Mouse (Mus musculus) ES-Bruce4 (cell line): ENCODE results near the gene Mknk1. TPM values are rescaled to one million over a fixed set of nuclear protein-coding genes. Genes with fewer than 3 reads are reported as not detected.

Experiments used
- H3K27ac ChIP-seq: 2 replicates; pipeline ENCODE4 v1.5.1; 2012; ENCODE audit warnings: low read length, inconsistent platforms; ENCODE audit not compliant: insufficient read depth
- H3K27me3 ChIP-seq: 2 replicates; pipeline ENCODE4 v1.6.1; 2012; ENCODE audit warnings: mild to moderate bottlenecking, low read length, inconsistent platforms; ENCODE audit not compliant: control insufficient read depth, poor library complexity, insufficient read depth, severe bottlenecking
- H3K36me3 ChIP-seq: 2 replicates; pipeline ENCODE4 v1.6.1; 2012; ENCODE audit warnings: inconsistent platforms, mild to moderate bottlenecking, low read length, moderate library complexity; ENCODE audit not compliant: control insufficient read depth, poor library complexity, insufficient read depth, severe bottlenecking
- H3K4me1 ChIP-seq: one replicate; pipeline ENCODE4 v1.8.1; 2011; ENCODE audit warnings: low read length; ENCODE audit not compliant: control insufficient read depth, insufficient read depth
- H3K4me3 ChIP-seq: 2 replicates; pipeline ENCODE4 v1.5.1; 2011; ENCODE audit warnings: low read depth, mild to moderate bottlenecking, low read length
- H3K9ac ChIP-seq: 2 replicates; pipeline ENCODE4 v1.6.1; 2012; ENCODE audit warnings: low read depth, mild to moderate bottlenecking, inconsistent platforms; ENCODE audit not compliant: poor library complexity, severe bottlenecking
- H3K9me3 ChIP-seq: replicated peaks from 2 replicates; pipeline ENCODE4 v1.6.1; 2012; ENCODE audit warnings: mild to moderate bottlenecking, low read length, inconsistent platforms; ENCODE audit not compliant: control insufficient read depth, poor library complexity, insufficient read depth, severe bottlenecking
- CTCF ChIP-seq: IDR thresholded peaks from one replicate; pipeline ENCODE4 v1.8.1; 2011; ENCODE audit warnings: low read depth, low read length
- EP300 ChIP-seq: IDR thresholded peaks from 2 replicates; pipeline ENCODE4 v1.6.1; 2011; ENCODE audit warnings: low read depth, low read length; ENCODE audit not compliant: insufficient read depth
- POLR2A ChIP-seq: IDR thresholded peaks from one replicate; pipeline ENCODE4 v1.8.1; 2011; ENCODE audit warnings: low read length; ENCODE audit not compliant: insufficient read depth
- polyA plus RNA-seq: library from polyadenylated mRNA; stranded (reverse); fragments of >200 nt; gene quantifications from 2 replicates; pipeline ENCODE4 v1.2.4, GENCODE M21; 2011; ENCODE audit warnings: low read depth; ENCODE audit not compliant: missing spikeins, insufficient read depth, insufficient read length

Mknk1 gene
- polyA plus RNA-seq, 1 experiment: 22.8 TPM

- H3K9ac ChIP-seq: no peak overlapping the region
- H3K36me3 ChIP-seq: peaks cover 2% of the 10 kb centered on the region; the same call in 1 of the 2 replicates
- TF ChIP-seq POLR2A (no peak), EP300 (no peak), CTCF (no peak)
- H3K27ac ChIP-seq: no peak overlapping the region
- no peaks in the 10 kb centered on the region for H3K27me3 ChIP-seq
- H3K4me1 ChIP-seq: no peaks in the 10 kb centered on the region
- no peaks in the 10 kb centered on the region for H3K9me3 ChIP-seq
- H3K4me3 ChIP-seq: no peak overlapping the region
Measured at GRCm38 (mm10) chr4:115847377-115847776, 8.4 kb downstream of the Mknk1 start.

GRCm38 (mm10) chr4:115848083-115848482 is 9.1 kb downstream of the Mknk1 start:
- Histone ChIP-seq H3K4me3 (no peak overlapping the region), H3K9ac (no peak overlapping the region), H3K9me3 (no peaks in the 10 kb centered on the region), H3K4me1 (no peaks in the 10 kb centered on the region), H3K27ac (no peak overlapping the region), H3K36me3 (peaks cover 2% of the 10 kb centered on the region; the same call in 1 of the 2 replicates), H3K27me3 (no peaks in the 10 kb centered on the region)
- no peak for TF ChIP-seq POLR2A

GRCm38 (mm10) chr4:115848990-115849677 is 10.1 kb downstream of the Mknk1 start:
- H3K9me3 ChIP-seq: no peaks in the 10 kb centered on the region
- H3K27ac ChIP-seq: no peak overlapping the region
- TF ChIP-seq EP300: no peak
- TF ChIP-seq CTCF: no peak
- TF ChIP-seq POLR2A: no peak
- H3K4me1 ChIP-seq: no peaks in the 10 kb centered on the region
- no peak overlapping the region for H3K9ac ChIP-seq
- no peak overlapping the region for H3K4me3 ChIP-seq
- H3K36me3 ChIP-seq: peaks cover 2% of the 10 kb centered on the region; the same call in 1 of the 2 replicates
- H3K27me3 ChIP-seq: no peaks in the 10 kb centered on the region

GRCm38 (mm10) chr4:115850111-115850510 is 11.1 kb downstream of the Mknk1 start:
- H3K9me3 ChIP-seq: no peaks in the 10 kb centered on the region
- TF ChIP-seq POLR2A: no peak
- no peak for TF ChIP-seq CTCF
- no peak for TF ChIP-seq EP300
- H3K27me3 ChIP-seq: no peaks in the 10 kb centered on the region
- no peaks in the 10 kb centered on the region for H3K4me1 ChIP-seq
- no peak overlapping the region for H3K4me3 ChIP-seq
- peaks cover 2% of the 10 kb centered on the region; the same call in 1 of the 2 replicates for H3K36me3 ChIP-seq
- no peak overlapping the region for H3K27ac ChIP-seq
- H3K9ac ChIP-seq: no peak overlapping the region

GRCm38 (mm10) chr4:115850631-115851030 is 11.6 kb downstream of the Mknk1 start:
- Histone ChIP-seq H3K4me1 (no peaks in the 10 kb centered on the region), H3K36me3 (peaks cover 2% of the 10 kb centered on the region; the same call in 1 of the 2 replicates), H3K4me3 (no peak overlapping the region), H3K9ac (no peak overlapping the region), H3K27ac (no peak overlapping the region), H3K27me3 (no peaks in the 10 kb centered on the region), H3K9me3 (no peaks in the 10 kb centered on the region)
- no peak for TF ChIP-seq CTCF
- no peak for TF ChIP-seq EP300
- TF ChIP-seq POLR2A: no peak

GRCm38 (mm10) chr4:115851569-115851968 is 12.6 kb downstream of the Mknk1 start:
- Histone ChIP-seq H3K9ac (no peak overlapping the region), H3K36me3 (peaks cover 2% of the 10 kb centered on the region; the same call in 1 of the 2 replicates), H3K27me3 (no peaks in the 10 kb centered on the region), H3K27ac (no peak overlapping the region), H3K4me1 (no peaks in the 10 kb centered on the region), H3K9me3 (no peaks in the 10 kb centered on the region), H3K4me3 (no peak overlapping the region)
- TF ChIP-seq EP300 (no peak), POLR2A (no peak), CTCF (no peak)
